Mouse (Mus musculus) erythroblast, embryonic 14.5 days (primary cell): ENCODE results near the gene Tada1. TPM values are rescaled to one million over a fixed set of nuclear protein-coding genes. Genes with fewer than 3 reads are reported as not detected.
A peak's percentile ranks its signal among the peaks of the same experiment; 100 is the strongest.

ENCODE experiments used
- H3K27me3 ChIP-seq: 2 replicates; pipeline ENCODE4 v1.6.1; 2012; ENCODE audit warnings: inconsistent platforms; ENCODE audit not compliant: control insufficient read depth
- H3K36me3 ChIP-seq: 2 replicates; pipeline ENCODE4 v1.6.1; 2012; ENCODE audit warnings: mild to moderate bottlenecking, inconsistent platforms; ENCODE audit not compliant: control insufficient read depth
- H3K4me1 ChIP-seq: 2 replicates; pipeline ENCODE4 v1.6.1; 2012; ENCODE audit warnings: inconsistent platforms; ENCODE audit not compliant: control insufficient read depth
- H3K4me3 ChIP-seq: replicated peaks from 2 replicates; pipeline ENCODE3; 2012; ENCODE audit warnings: moderate library complexity, mild to moderate bottlenecking, inconsistent platforms
- H3K9me3 ChIP-seq: 2 replicates; pipeline ENCODE4 v1.6.1; 2012; ENCODE audit warnings: low read length, inconsistent platforms, mixed read lengths; ENCODE audit not compliant: control insufficient read depth
- GATA1 ChIP-seq: IDR thresholded peaks from 2 replicates; pipeline ENCODE4 v1.6.1; 2012; ENCODE audit warnings: low read length, inconsistent platforms, mixed read lengths
- TAL1 ChIP-seq: IDR thresholded peaks from 3 replicates; pipeline ENCODE4 v1.6.1; 2012; ENCODE audit warnings: low read length, inconsistent platforms, mixed read lengths
- polyA plus RNA-seq: library from polyadenylated mRNA; stranded (reverse); fragments of >175 nt; gene quantifications from 2 replicates; pipeline ENCODE4 v1.2.3, GENCODE M21; 2012

The Tada1 gene
- polyA plus RNA-seq, 1 experiment, result 1.1 TPM

- Histone ChIP-seq H3K4me1 (no peaks in the 10 kb centered on the region), H3K4me3 (no peak overlapping the region), H3K36me3 (no peaks in the 10 kb centered on the region), H3K9me3 (peaks cover 8% of the 10 kb centered on the region), H3K27me3 (peaks cover 2% of the 10 kb centered on the region; the same call in 1 of the 2 replicates)
- TF ChIP-seq GATA1 (no peak), TAL1 (no peak)
These were observed 29.6 kb upstream of the Tada1 start for GRCm38 (mm10) chr1:166349341-166349740.

GRCm38 (mm10) chr1:166349751-166350150 is 29.1 kb upstream of the Tada1 start:
- Histone ChIP-seq H3K4me1 (no peaks in the 10 kb centered on the region), H3K9me3 (peaks cover 8% of the 10 kb centered on the region), H3K36me3 (no peaks in the 10 kb centered on the region), H3K27me3 (peaks cover 2% of the 10 kb centered on the region; the same call in 1 of the 2 replicates), H3K4me3 (no peak overlapping the region)
- TF ChIP-seq GATA1 (no peak), TAL1 (no peak)

GRCm38 (mm10) chr1:166360157-166360855 is 18.6 kb upstream of the Tada1 start:
- Histone ChIP-seq H3K27me3 (no peaks in the 10 kb centered on the region; the same call in 1 of the 2 replicates), H3K4me3 (no peak overlapping the region), H3K9me3 (no peaks in the 10 kb centered on the region), H3K36me3 (no peaks in the 10 kb centered on the region), H3K4me1 (no peaks in the 10 kb centered on the region)
- no peak for TF ChIP-seq GATA1
- no peak for TF ChIP-seq TAL1

GRCm38 (mm10) chr1:166360896-166361295 is 18.0 kb upstream of the Tada1 start:
- Histone ChIP-seq H3K4me1 (no peaks in the 10 kb centered on the region), H3K4me3 (no peak overlapping the region), H3K9me3 (no peaks in the 10 kb centered on the region; the same call in 1 of the 2 replicates), H3K27me3 (no peaks in the 10 kb centered on the region; the same call in 1 of the 2 replicates), H3K36me3 (no peaks in the 10 kb centered on the region)
- TF ChIP-seq GATA1, result no peak

GRCm38 (mm10) chr1:166361842-166362241 is 17.1 kb upstream of the Tada1 start:
- Histone ChIP-seq H3K27me3 (no peaks in the 10 kb centered on the region; the same call in 1 of the 2 replicates), H3K4me1 (no peaks in the 10 kb centered on the region), H3K36me3 (no peaks in the 10 kb centered on the region), H3K4me3 (no peak overlapping the region), H3K9me3 (no peaks in the 10 kb centered on the region; the same call in 1 of the 2 replicates)
- TF ChIP-seq TAL1, result no peak
- TF ChIP-seq GATA1, result no peak

GRCm38 (mm10) chr1:166362659-166363058 is 16.2 kb upstream of the Tada1 start:
- Histone ChIP-seq H3K27me3 (no peaks in the 10 kb centered on the region; the same call in 1 of the 2 replicates), H3K36me3 (no peaks in the 10 kb centered on the region), H3K4me1 (no peaks in the 10 kb centered on the region), H3K9me3 (no peaks in the 10 kb centered on the region; the same call in 1 of the 2 replicates), H3K4me3 (no peak overlapping the region)
- TF ChIP-seq TAL1, result no peak
- no peak for TF ChIP-seq GATA1

- TF ChIP-seq TAL1 (no peak), GATA1 (no peak)
- Histone ChIP-seq H3K4me1 (no peaks in the 10 kb centered on the region), H3K9me3 (no peaks in the 10 kb centered on the region; the same call in 1 of the 2 replicates), H3K36me3 (no peaks in the 10 kb centered on the region), H3K4me3 (no peak overlapping the region), H3K27me3 (no peaks in the 10 kb centered on the region; the same call in 1 of the 2 replicates)
These were observed 15.8 kb upstream of the Tada1 start for GRCm38 (mm10) chr1:166363122-166363521.

GRCm38 (mm10) chr1:166377171-166377570 is 1.7 kb upstream of the Tada1 start:
- peaks cover 3% of the 10 kb centered on the region for H3K36me3 ChIP-seq
- H3K27me3 ChIP-seq, result no peaks in the 10 kb centered on the region
- peaks cover 6% of the 10 kb centered on the region for H3K9me3 ChIP-seq
- no peak overlapping the region for H3K4me3 ChIP-seq
- no peak for TF ChIP-seq TAL1
- TF ChIP-seq GATA1, result no peak
- peaks cover 26% of the 10 kb centered on the region for H3K4me1 ChIP-seq

GRCm38 (mm10) chr1:166378431-166379012 is 375 bp upstream of the Tada1 start:
- H3K9me3 ChIP-seq, result peaks cover 6% of the 10 kb centered on the region
- H3K4me3 ChIP-seq, result peak overlapping the region; percentile 91

More at GRCm38 (mm10) chr1:166378431-166379012, 375 bp upstream of the Tada1 start:
- peaks cover 26% of the 10 kb centered on the region for H3K4me1 ChIP-seq
- no peaks in the 10 kb centered on the region for H3K27me3 ChIP-seq
- H3K36me3 ChIP-seq, result peaks cover 16% of the 10 kb centered on the region
- TF ChIP-seq GATA1, result no peak
- no peak for TF ChIP-seq TAL1
